Mouse (Mus musculus) liver, embryonic 14.5 days (tissue): ENCODE results near the gene Ptprt. TPM values are rescaled to one million over a fixed set of nuclear protein-coding genes. Genes with fewer than 3 reads are reported as not detected.

Experiments
- ATAC-seq: fragments of 200-750 bp; cut with Nextera tagmentation; 2 replicates; pipeline ENCODE4 v1.8.0; 2017; ENCODE audit warnings: moderate number of reproducible peaks, mild to moderate bottlenecking, moderate library complexity; ENCODE audit not compliant: insufficient read depth
- DNase-seq, 3 experiments: peaks; one replicate each; pipeline ENCODE4 v3.0.0-alpha.2; 2012 to 2013; ENCODE audit warnings: low read depth in 3 of 3, low spot score in 3 of 3
- H3K27ac ChIP-seq: fragments of 300-500 bp; sonication (generic); 2 replicates; pipeline ENCODE4 v1.5.1; 2014; ENCODE audit warnings: moderate library complexity, mild to moderate bottlenecking, control low read depth, inconsistent platforms
- H3K27me3 ChIP-seq: fragments of 300-500 bp; sonication (generic); 2 replicates; pipeline ENCODE4 v1.6.1; 2014; ENCODE audit warnings: mild to moderate bottlenecking, low read length, moderate library complexity; ENCODE audit not compliant: control insufficient read depth, insufficient read depth
- H3K36me3 ChIP-seq: fragments of 300-500 bp; sonication (generic); replicated peaks from 2 replicates; pipeline ENCODE4 v1.6.1; 2014; ENCODE audit warnings: low read depth; ENCODE audit not compliant: control insufficient read depth, insufficient read depth
- H3K4me1 ChIP-seq, 2 experiments: fragments of 200-500 bp in 1 of 2; fragments of 300-500 bp in 1 of 2; sonication (generic) in 1 of 2; replicated peaks; 2 replicates each; pipeline ENCODE4 v1.6.1; 2012 to 2014; ENCODE audit warnings: antibody characterized with exemption in 1 of 2, inconsistent platforms in 1 of 2, low read length in 1 of 2; ENCODE audit not compliant: control insufficient read depth in 2 of 2, insufficient read depth in 2 of 2
- H3K4me2 ChIP-seq: fragments of 300-500 bp; sonication (generic); 2 replicates; pipeline ENCODE4 v1.6.1; 2014; ENCODE audit warnings: low read depth, mild to moderate bottlenecking, control low read depth, moderate library complexity
- H3K4me3 ChIP-seq, 2 experiments: fragments of 200-500 bp in 1 of 2; fragments of 300-500 bp in 1 of 2; sonication (generic) in 1 of 2; 2 replicates each; pipeline ENCODE4 v1.5.1; 2012 to 2014; ENCODE audit warnings: low read depth in 2 of 2, low read length in 2 of 2, mild to moderate bottlenecking in 2 of 2, control low read depth in 1 of 2, inconsistent platforms in 1 of 2, moderate library complexity in 1 of 2; ENCODE audit not compliant: insufficient read depth in 1 of 2
- H3K9ac ChIP-seq: fragments of 300-500 bp; sonication (generic); replicated peaks from 2 replicates; pipeline ENCODE4 v1.6.1; 2014; ENCODE audit warnings: mild to moderate bottlenecking, control low read depth, moderate library complexity
- H3K9me3 ChIP-seq: fragments of 300-500 bp; sonication (generic); 2 replicates; pipeline ENCODE4 v1.6.1; 2016; ENCODE audit warnings: low read length, mixed read lengths; ENCODE audit not compliant: control insufficient read depth
- CTCF ChIP-seq: IDR thresholded peaks from 2 replicates; pipeline ENCODE4 v1.5.1; 2016; ENCODE audit warnings: antibody characterized with exemption, low read depth, control low read depth
- EP300 ChIP-seq: IDR thresholded peaks from 2 replicates; pipeline ENCODE4 v1.6.1; 2016; ENCODE audit warnings: antibody characterized with exemption, low read depth
- WGBS: fragments of 180-500 bp; shearing (Covaris S2); extraction: QIAGEN DNeasy Blood & Tissue Kit; methylation state at CpG from one replicate; pipeline ENCODE4 v1.1.7; 2014; ENCODE audit not compliant: insufficient replicate concordance; 5-methylcytosine and 5-hydroxymethylcytosine counted together
- polyA plus RNA-seq, 2 experiments: library from polyadenylated mRNA; depleted of rRNA in 1 of 2; stranded (reverse) in 1 of 2; unstranded in 1 of 2; fragments of >200 nt; fragmentation: Nextera tagmentation in 1 of 2; extraction: Ambion mirVana in 1 of 2; gene quantifications; 2 replicates each; pipeline versions ENCODE4 v1.2.1 to v1.2.3; 2012 to 2014

Ptprt gene
- polyA plus RNA-seq, 2 experiments, result 0.07 TPM; not detected in 1

DNA sequence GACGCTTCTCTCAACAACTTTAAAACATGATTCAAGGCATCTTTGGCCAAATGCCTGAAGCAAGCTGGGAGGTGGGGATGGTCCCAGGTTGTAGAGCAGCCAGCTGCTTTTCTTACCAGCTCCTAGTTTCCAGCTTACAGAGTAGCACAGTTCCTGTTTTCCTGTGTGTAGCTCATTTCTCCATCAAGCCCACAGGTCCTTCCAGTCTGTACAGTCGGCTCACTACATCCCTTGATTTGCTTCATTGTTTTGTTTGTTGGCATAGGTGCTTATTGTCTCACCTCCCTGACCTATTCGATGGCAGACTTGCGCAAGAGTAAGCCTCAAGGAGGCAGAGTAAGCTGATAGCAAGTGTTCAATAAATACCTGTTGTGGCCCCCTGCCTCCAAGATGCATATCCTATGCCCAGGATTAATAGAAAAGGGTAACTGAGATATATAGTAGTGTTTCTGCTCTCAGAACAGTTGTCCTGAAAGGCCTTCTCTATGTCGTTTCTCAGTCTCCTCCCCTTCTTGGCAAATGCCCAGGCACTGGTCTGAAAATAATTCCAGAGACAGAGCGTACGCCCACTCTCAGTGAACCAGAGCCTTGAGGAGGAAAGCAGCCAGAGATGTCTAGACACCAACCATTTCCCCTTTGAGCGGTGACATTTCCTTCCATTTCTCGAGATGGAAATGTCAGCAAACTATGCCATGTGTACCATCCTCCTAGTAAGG lies 852.7 kb downstream of the Ptprt start:
- H3K4me1 ChIP-seq, result no peaks in the 10 kb centered on the region
- TF ChIP-seq CTCF (no peak), EP300 (no peak)
- no peak overlapping the region for H3K9ac ChIP-seq
- H3K27me3 ChIP-seq, result no peaks in the 10 kb centered on the region
- H3K9me3 ChIP-seq, result no peaks in the 10 kb centered on the region
- H3K27ac ChIP-seq, result no peak overlapping the region
- H3K4me3 ChIP-seq, result no peak overlapping the region
- 53% methylated on average over 9 of the region's 9 CpGs for WGBS
- no peak overlapping the region for H3K4me2 ChIP-seq
- ATAC-seq, result no peak
- H3K36me3 ChIP-seq, result no peaks in the 10 kb centered on the region
- no peak for DNase-seq

DNA sequence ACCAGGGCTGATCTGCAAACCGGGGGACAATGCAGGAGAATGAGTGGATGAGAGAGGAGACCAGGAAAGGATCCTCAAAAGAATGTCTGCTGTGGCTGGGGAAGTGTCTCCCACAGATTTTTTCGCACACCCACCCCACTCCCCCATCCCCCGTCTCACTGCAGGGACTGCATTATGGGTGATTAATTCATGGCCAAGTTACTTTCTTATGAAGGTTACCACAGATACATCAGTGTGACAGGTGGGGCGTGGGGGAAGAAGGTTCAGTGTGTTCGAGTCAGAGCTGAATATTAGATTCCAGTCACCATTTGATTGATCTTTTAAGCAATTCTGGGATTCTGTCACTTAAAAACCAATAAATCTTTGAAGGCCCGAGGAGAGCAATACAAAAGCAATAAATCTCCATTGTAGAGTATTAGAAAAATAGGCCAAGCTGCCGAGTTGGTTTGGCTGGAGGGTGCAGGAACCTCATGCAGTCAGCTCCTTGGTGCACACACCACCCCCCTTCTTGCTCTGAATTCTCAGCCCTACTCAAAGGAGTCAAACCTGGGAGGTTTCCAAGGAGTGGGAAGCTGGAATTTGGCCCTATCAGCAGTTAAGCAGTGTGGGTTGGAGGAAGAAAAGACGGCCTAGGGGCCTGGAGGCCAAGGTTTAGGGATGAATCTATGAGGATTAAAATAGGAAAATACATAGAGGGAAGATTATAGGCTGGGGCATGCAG lies 854.5 kb downstream of the Ptprt start:
- DNase-seq (no peak), ATAC-seq (no peak)
- no peaks in the 10 kb centered on the region for H3K9me3 ChIP-seq
- no peak overlapping the region for H3K27ac ChIP-seq
- TF ChIP-seq CTCF, result no peak
- no peak for TF ChIP-seq EP300
- H3K4me1 ChIP-seq, result no peaks in the 10 kb centered on the region
- no peak overlapping the region for H3K9ac ChIP-seq
- H3K36me3 ChIP-seq, result no peaks in the 10 kb centered on the region
- H3K4me2 ChIP-seq, result no peak overlapping the region
- H3K27me3 ChIP-seq, result no peaks in the 10 kb centered on the region
- 45% methylated on average over 8 of the region's 8 CpGs for WGBS
- no peak overlapping the region for H3K4me3 ChIP-seq

DNA sequence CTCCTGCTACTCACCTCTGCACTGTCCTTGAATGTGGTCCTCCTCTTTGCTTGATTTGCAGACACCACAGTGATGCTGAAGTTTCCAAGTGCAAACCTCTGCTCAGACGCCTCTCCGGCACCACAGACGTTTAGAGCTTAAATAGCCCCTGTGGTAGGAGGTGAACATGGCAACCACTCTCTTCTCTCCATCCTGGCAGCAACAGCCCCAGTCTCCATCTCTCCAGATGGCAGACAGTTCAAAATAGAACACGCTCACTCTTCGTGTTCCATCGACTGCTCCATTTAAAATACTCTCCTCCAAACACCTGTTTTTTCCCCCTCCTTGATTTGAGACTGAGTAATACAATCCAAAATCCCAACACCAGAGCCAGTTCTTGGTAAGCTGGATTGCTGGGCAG lies 861.0 kb downstream of the Ptprt start:
- H3K27me3 ChIP-seq, result no peaks in the 10 kb centered on the region
- WGBS, result 65% methylated on average over 6 of the region's 6 CpGs
- no peak overlapping the region for H3K9ac ChIP-seq
- no peak overlapping the region for H3K4me3 ChIP-seq
- no peaks in the 10 kb centered on the region for H3K4me1 ChIP-seq
- no peaks in the 10 kb centered on the region for H3K9me3 ChIP-seq
- TF ChIP-seq EP300 (no peak), CTCF (no peak)
- H3K4me2 ChIP-seq, result no peak overlapping the region
- no peak for DNase-seq
- no peak overlapping the region for H3K27ac ChIP-seq
- no peaks in the 10 kb centered on the region for H3K36me3 ChIP-seq
- ATAC-seq, result no peak

DNA sequence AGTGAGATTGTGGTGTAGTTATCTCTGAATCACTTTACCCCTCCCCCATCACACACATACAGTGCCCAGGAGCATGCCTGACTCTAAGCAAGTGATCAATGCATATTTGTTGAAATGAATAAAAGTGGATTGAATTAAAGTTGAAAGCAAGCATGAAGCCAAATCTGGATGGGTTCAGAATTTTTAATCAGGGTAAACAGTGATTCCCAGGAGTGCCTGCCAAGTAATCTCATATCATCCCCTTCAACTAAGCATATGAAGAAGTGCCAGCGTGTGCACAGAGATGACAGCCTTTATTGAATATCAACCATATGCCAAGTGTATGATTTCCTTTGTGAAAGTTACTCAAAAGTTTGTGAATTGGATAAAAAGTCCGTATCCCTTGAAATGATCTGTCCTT lies 893.4 kb downstream of the Ptprt start:
- DNase-seq, result no peak
- Histone ChIP-seq H3K27ac (no peak overlapping the region), H3K9me3 (no peaks in the 10 kb centered on the region), H3K9ac (no peak overlapping the region), H3K27me3 (no peaks in the 10 kb centered on the region), H3K4me3 (no peak overlapping the region), H3K4me1 (no peaks in the 10 kb centered on the region), H3K4me2 (no peak overlapping the region), H3K36me3 (no peaks in the 10 kb centered on the region)
- no peak for ATAC-seq
- WGBS, result 58% methylated on average over 2 of the region's 2 CpGs
- TF ChIP-seq EP300, result no peak
- no peak for TF ChIP-seq CTCF

DNA sequence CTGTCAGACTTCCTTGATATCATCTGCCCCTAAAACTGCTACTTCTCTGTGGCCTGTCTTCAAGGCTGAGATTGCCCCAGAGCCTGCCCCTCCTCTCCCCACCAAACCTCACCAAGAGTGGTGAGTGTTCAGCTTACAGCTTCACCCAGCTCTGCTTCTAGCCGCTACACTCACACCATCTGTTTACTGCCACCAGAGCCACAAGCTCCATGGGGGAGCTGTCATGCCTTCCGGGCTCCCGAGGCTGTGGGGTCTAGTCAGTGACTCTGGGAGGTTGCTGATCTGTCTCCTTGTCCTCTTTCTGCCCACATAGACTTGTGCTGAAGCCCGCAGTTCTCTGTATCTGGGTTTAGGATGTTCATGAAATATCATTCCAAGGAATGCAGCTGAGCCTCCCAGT lies 947.9 kb downstream of the Ptprt start:
- no peaks in the 10 kb centered on the region for H3K4me1 ChIP-seq
- no peak overlapping the region for H3K9ac ChIP-seq
- H3K4me3 ChIP-seq, result no peak overlapping the region
- H3K36me3 ChIP-seq, result no peaks in the 10 kb centered on the region
- TF ChIP-seq CTCF (no peak), EP300 (no peak)
- H3K9me3 ChIP-seq, result no peaks in the 10 kb centered on the region
- no peak overlapping the region for H3K4me2 ChIP-seq
- no peak for ATAC-seq
- DNase-seq, result no peak
- H3K27me3 ChIP-seq, result no peaks in the 10 kb centered on the region
- WGBS, result 32% methylated on average over 4 of the region's 4 CpGs
- no peak overlapping the region for H3K27ac ChIP-seq
